Mouse (Mus musculus) urinary bladder, postnatal 4 days (tissue): Measurements from ENCODE around the gene Plod2.

ENCODE experiments used
- DNase-seq, 2 experiments: peaks; one replicate each; pipeline ENCODE4 v3.0.0; 2021 to 2022; ENCODE audit warnings: low spot score in 2 of 2

Gene Plod2

GRCm38 (mm10) chr9:92601551-92601950, 59.5 kb downstream of the Plod2 start:
- DNase-seq, result no peak

- DNase-seq, result no peak
Measured at GRCm38 (mm10) chr9:92603541-92603940, 61.5 kb downstream of the Plod2 start.

DNA sequence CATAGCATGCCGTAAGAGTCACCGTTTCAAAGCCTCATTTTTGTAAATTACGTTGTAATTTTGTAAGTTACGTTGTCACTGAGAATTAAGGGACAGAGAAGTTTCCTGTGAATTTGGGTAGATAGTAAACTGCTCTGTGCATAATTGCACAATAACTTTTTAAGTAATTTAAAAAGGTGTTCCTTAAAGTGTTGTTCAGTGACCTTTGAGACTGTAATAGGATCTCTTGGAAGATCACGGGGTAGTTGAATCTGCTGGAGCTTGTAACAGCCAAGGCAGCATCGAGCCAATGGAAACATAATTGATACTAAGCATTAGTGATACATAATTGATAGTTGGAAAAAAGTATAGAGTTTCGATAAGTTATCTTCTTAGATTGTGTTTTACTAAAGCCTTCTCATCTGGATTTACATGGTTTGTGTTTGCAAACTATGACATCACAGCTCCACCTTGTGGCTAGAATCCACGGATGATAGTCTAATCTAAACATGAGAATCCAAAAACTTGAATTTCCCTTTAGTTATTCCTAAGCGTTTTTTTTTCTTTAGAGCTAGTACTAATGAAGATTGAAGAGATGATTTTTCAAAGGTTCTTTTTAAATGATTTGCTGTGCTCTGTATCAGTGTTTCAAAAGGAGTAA, 68.7 kb downstream of the Plod2 start:
- peak in 1 of 2 experiments; percentile 67 for DNase-seq

DNA sequence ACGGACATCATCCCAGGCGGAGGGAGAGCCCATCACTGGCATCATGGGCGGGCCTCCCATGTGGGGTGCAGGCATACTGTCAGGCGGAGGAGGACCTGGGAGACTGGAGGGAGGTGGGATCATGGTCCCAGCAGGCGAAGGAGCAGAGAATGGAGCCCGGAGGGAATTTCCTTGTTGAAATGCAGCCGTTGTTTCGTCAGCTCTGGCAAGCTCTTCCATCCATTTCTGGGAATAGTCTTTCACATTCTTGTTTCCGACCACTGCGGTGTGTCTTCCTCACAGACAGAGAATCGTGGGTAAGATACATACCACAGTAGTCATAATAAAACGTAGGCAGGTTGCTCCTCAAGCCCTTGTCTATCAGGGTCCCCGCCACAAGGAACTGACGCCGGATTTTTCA, 70.6 kb downstream of the Plod2 start:
- DNase-seq, result no peak

- DNase-seq, result no peak
Measured at GRCm38 (mm10) chr9:92613206-92613605, 71.2 kb downstream of the Plod2 start.

GRCm38 (mm10) chr9:92616418-92616817, 74.4 kb downstream of the Plod2 start:
- no peak for DNase-seq

GRCm38 (mm10) chr9:92617376-92617775, 75.4 kb downstream of the Plod2 start:
- DNase-seq, result peak in 1 of 2 experiments; percentile 37

DNA sequence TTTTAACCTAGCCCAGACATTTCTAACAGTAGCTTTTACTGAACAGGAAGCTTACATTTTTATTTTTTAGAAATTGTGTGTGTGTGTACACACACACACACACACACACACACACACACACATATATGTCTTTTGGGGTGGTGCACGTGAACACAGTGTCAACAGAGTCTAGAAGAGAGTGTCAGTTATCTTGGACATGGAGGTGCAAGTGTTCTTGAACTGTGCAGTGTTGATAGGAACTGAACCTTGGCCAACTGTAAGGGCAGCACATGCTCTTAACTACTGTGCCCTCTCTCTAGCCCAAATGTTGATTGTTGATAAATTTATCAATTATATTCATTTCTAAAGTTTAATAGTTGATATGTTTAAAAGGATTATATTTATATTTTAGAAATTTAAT, 78.1 kb downstream of the Plod2 start:
- no peak for DNase-seq

DNA sequence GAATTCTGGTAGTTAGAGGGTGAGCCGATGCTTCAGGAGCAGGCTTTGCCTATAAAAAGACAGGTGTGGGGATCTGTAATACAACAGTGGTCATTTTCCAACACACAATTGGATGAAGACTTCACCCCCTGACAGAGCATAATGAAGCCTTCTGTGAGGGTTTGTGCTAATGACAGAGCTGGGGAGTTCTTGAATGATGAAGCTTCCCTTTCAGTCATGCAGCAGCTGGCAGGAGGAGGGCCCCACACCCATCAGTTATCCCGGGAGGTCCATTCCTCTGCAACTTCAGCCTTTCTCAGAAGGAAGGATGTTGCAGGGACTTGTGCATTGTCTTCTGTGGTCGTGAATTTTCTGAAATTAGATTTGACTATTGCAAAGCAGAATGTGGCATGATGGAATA, 79.2 kb downstream of the Plod2 start:
- DNase-seq, result no peak

- no peak for DNase-seq
Measured at GRCm38 (mm10) chr9:92621878-92622282, 79.9 kb downstream of the Plod2 start.

GRCm38 (mm10) chr9:92634792-92635191, 92.8 kb downstream of the Plod2 start:
- DNase-seq, result no peak

GRCm38 (mm10) chr9:92639200-92639897, 97.3 kb downstream of the Plod2 start:
- no peak for DNase-seq

GRCm38 (mm10) chr9:92641717-92642116, 99.7 kb downstream of the Plod2 start:
- DNase-seq, result no peak
